Mouse (Mus musculus) G1E (cell line): ENCODE measurements around the gene Fbxl21.

ENCODE experiments used
- CTCF ChIP-seq: IDR thresholded peaks from 2 replicates; pipeline ENCODE4 v1.5.1; 2012; ENCODE audit warnings: low read depth, low read length, inconsistent platforms, mixed read lengths
- GATA1 ChIP-seq: IDR thresholded peaks from 2 replicates; pipeline ENCODE4 v1.6.1; 2012; ENCODE audit warnings: borderline replicate concordance, low read length, inconsistent platforms, mixed read lengths
- GATA2 ChIP-seq: IDR thresholded peaks from 2 replicates; pipeline ENCODE4 v1.6.1; 2012; ENCODE audit warnings: low read depth, low read length, inconsistent platforms, borderline replicate concordance
- POLR2AphosphoS5 ChIP-seq: IDR thresholded peaks from 2 replicates; pipeline ENCODE4 v1.6.1; 2012; ENCODE audit warnings: low read depth, low read length, inconsistent platforms; ENCODE audit not compliant: insufficient replicate concordance
- TAL1 ChIP-seq: conservative IDR thresholded peaks from 2 replicates; pipeline ENCODE4 v1.6.1; 2012; ENCODE audit warnings: low read depth, low read length, inconsistent platforms, mixed read lengths

DNA sequence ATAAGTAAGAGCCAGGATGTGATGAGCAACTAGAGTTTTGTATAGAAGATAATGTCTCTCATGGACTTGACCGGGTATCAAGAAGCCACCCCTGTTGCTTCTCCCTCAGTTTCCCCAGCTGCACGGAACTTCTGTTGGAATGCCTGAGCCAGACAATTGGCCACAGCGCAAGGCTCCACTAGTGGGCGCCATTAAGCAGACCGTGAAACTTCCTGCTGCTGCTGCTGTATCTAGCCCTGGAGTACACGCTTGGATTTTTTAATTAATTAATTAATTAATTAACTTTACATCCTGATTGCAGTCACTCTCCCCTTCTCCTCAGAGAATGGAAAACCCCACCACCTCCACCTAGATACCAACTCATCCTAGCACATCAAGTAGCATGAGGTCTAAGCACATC lies 40.8 kb downstream of the Fbxl21 start:
- no peak for TF ChIP-seq CTCF
- no peak for TF ChIP-seq POLR2AphosphoS5
- TF ChIP-seq GATA1 = no peak
- TF ChIP-seq TAL1 = no peak
- no peak for TF ChIP-seq GATA2
